Mouse (Mus musculus) hindbrain, embryonic 14.5 days (tissue): ENCODE measurements around the gene Fam163b. TPM values are rescaled to one million over a fixed set of nuclear protein-coding genes. Genes with fewer than 3 reads are reported as not detected.

Experiments used
- ATAC-seq: fragments of 200-750 bp; cut with Nextera tagmentation; 2 replicates; pipeline ENCODE4 v1.8.0; 2017; ENCODE audit warnings: moderate number of reproducible peaks, mild to moderate bottlenecking, moderate TSS enrichment, moderate library complexity; ENCODE audit not compliant: low FRiP score
- DNase-seq: peaks from one replicate; pipeline ENCODE4 v3.0.0-alpha.2; 2015; ENCODE audit warnings: low spot score
- H3K27ac ChIP-seq: fragments of 300-500 bp; sonication (generic); 2 replicates; pipeline ENCODE4 v1.5.1; 2014; ENCODE audit warnings: mild to moderate bottlenecking, moderate library complexity
- H3K27me3 ChIP-seq: fragments of 300-500 bp; sonication (generic); 2 replicates; pipeline ENCODE4 v1.6.1; 2014; ENCODE audit warnings: mild to moderate bottlenecking, low read length, mixed read lengths; ENCODE audit not compliant: control insufficient read depth, insufficient read depth
- H3K36me3 ChIP-seq: fragments of 300-500 bp; sonication (generic); replicated peaks from 2 replicates; pipeline ENCODE4 v1.6.1; 2014; ENCODE audit not compliant: control insufficient read depth, insufficient read depth
- H3K4me1 ChIP-seq: fragments of 300-500 bp; sonication (generic); replicated peaks from 2 replicates; pipeline ENCODE4 v1.6.1; 2014; ENCODE audit warnings: antibody characterized with exemption, low read length, mixed read lengths; ENCODE audit not compliant: control insufficient read depth, insufficient read depth
- H3K4me2 ChIP-seq: fragments of 300-500 bp; sonication (generic); replicated peaks from 2 replicates; pipeline ENCODE4 v1.6.1; 2014; ENCODE audit warnings: mild to moderate bottlenecking, moderate library complexity
- H3K4me3 ChIP-seq: fragments of 300-500 bp; sonication (generic); replicated peaks from 2 replicates; pipeline ENCODE4 v1.5.1; 2014; ENCODE audit warnings: mild to moderate bottlenecking, low read length
- H3K9ac ChIP-seq: fragments of 300-500 bp; sonication (generic); 2 replicates; pipeline ENCODE4 v1.6.1; 2014
- H3K9me3 ChIP-seq: fragments of 300-500 bp; sonication (generic); 2 replicates; pipeline ENCODE4 v1.6.1; 2016; ENCODE audit warnings: low read length; ENCODE audit not compliant: control insufficient read depth
- WGBS: fragments of 180-500 bp; shearing (Covaris S2); extraction: QIAGEN DNeasy Blood & Tissue Kit; methylation state at CpG from one replicate; pipeline ENCODE4 v1.1.7; 2014; 5-methylcytosine and 5-hydroxymethylcytosine counted together
- polyA plus RNA-seq: library from polyadenylated mRNA; unstranded; fragments of >200 nt; fragmentation: Nextera tagmentation; extraction: Ambion mirVana; gene quantifications from 2 replicates; pipeline ENCODE4 v1.2.1, GENCODE M21; 2014

Gene Fam163b
- polyA plus RNA-seq, 1 experiment from 2014 or later = 7.9 TPM

DNA sequence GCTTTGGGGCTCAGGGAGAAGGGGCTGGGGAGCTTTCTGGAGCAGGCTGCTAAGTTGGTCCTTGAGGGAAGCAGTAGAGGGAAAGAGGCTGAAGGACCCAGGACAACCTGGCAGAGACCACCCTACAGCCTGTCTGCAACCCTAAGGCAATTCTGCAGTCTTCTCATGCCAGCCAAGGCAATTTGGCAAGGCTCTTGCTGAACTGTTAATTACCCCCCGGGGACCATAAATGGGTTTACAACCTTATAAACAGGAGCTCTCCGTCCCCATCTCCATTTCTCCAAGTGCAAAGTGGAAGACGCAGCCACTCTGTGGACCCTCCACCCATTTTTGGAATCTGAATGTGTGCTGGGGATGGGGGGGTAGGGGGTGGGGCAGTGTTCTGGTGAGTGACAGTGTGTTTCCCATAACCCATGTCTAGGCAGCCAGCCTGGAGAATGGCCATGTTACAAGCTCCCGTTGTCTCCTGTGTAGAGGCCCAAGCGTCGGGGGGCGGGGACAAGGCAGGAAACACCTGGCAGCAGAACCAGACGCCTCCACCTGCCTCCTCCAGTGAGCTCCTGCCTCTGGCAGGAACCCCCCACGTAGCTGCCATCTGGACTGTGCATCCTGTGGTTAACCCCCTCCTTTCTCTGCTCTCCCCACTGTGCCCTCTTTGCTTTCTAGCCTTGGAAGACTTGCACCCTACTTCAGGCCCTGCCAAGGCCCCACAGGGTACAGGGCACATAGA, 20.5 kb downstream of the Fam163b start:
- Histone ChIP-seq H3K4me1 (peaks cover 21% of the 10 kb centered on the region), H3K9ac (no peak overlapping the region), H3K4me2 (no peak overlapping the region), H3K27me3 (no peaks in the 10 kb centered on the region), H3K27ac (no peak overlapping the region), H3K36me3 (no peaks in the 10 kb centered on the region), H3K9me3 (no peaks in the 10 kb centered on the region), H3K4me3 (no peak overlapping the region)
- no peak for ATAC-seq
- peak; percentile 39 for DNase-seq
- WGBS = 35% methylated on average over 9 of the region's 9 CpGs

DNA sequence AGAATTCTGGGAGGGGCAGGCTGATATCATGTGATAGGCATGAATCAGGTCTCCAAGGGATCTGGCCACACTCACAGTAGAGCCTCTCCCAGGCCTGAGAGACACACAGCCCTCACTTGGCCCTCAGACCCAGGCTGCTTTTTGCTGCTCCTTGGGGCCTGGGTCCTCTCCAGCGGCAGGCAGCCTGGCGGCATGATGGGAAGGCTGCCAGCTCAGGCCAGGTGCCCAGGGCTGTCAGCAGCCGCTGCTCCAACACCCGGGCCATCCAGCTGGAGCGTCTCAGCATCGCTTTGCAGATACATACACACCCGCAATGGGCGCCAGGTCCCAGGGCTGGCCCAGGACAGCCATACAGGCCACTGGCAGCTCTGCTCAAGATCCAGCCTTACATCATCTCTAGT, 22.1 kb downstream of the Fam163b start:
- no peak overlapping the region for H3K4me2 ChIP-seq

DNA sequence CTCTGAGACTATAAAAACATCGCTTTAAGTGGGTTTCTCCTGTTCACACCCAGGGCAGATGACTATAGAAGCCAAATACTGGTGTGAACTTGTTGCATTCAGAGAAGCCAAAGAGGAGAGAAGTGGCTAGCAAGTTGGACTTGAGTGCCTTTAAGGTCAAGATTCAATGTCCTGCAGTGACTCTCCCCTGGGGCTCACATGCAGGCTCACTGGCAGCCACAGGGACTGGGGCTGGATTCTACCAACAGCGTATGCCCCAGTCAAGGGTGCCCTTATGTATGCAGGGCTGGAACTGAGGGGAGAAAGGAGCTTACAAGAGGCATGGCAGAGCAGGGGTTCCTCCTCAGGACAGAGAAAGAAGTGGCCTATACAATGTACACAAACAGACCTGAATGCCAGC, 22.5 kb downstream of the Fam163b start:
- Histone ChIP-seq H3K9me3 (no peaks in the 10 kb centered on the region), H3K27ac (no peak overlapping the region), H3K9ac (no peak overlapping the region), H3K4me1 (peaks cover 21% of the 10 kb centered on the region), H3K36me3 (no peaks in the 10 kb centered on the region), H3K27me3 (no peaks in the 10 kb centered on the region), H3K4me2 (no peak overlapping the region), H3K4me3 (no peak overlapping the region)
- ATAC-seq (no peak), DNase-seq (no peak)
- WGBS = 98% methylated on average over 2 of the region's 2 CpGs

More for the DNA sequence above, 22.1 kb downstream of the Fam163b start:
- Histone ChIP-seq H3K9ac (no peak overlapping the region), H3K36me3 (no peaks in the 10 kb centered on the region), H3K4me1 (peaks cover 21% of the 10 kb centered on the region), H3K27me3 (no peaks in the 10 kb centered on the region), H3K9me3 (no peaks in the 10 kb centered on the region), H3K27ac (no peak overlapping the region), H3K4me3 (no peak overlapping the region)
- no peak for DNase-seq
- WGBS = 66% methylated on average over 8 of the region's 8 CpGs
- ATAC-seq = no peak

DNA sequence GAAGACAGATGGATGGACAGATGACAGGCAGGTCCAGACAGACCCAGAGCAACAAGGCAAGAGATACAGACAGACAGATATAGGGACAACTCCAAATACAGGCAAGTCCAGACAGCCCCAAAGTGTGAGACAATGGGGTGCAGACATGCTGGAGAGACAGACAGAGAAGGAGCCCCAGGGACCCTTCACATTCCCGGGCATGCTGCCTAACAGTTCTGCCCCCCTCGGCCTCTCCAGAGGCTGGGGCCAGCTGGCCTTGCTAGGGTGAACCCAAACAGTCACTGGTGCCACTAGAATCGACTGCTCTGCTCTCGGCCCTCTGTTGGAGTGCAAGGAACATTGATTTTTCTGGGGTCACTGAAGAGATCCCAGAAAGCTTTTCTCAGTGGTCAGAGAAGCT, 23.8 kb downstream of the Fam163b start:
- Histone ChIP-seq H3K9ac (no peak overlapping the region), H3K4me2 (no peak overlapping the region), H3K9me3 (no peaks in the 10 kb centered on the region), H3K4me3 (no peak overlapping the region), H3K4me1 (peaks cover 21% of the 10 kb centered on the region), H3K36me3 (no peaks in the 10 kb centered on the region), H3K27ac (no peak overlapping the region), H3K27me3 (no peaks in the 10 kb centered on the region)
- DNase-seq (no peak), ATAC-seq (no peak)
- WGBS = 55% methylated on average over 4 of the region's 4 CpGs

DNA sequence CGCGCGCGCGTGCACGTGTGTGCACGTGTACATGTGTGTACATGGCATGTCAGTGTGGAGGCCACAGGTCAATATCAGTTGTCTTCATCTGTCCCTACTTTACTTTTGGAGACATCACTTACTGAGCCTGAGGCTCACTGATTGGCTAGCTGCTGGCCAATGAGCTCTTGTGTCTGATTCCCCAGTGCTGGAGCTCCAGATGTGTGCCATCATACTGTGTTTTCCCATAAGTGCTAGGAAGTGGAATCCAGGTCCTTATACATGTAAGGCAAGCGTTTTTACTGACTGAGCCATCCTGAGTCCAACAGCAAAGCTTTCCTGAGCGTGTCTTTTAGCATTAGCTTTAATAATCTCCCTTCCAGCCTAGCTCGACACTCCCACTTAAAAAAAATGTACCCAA, 28.1 kb downstream of the Fam163b start:
- Histone ChIP-seq H3K4me2 (no peak overlapping the region), H3K4me3 (no peak overlapping the region), H3K27ac (no peak overlapping the region), H3K36me3 (no peaks in the 10 kb centered on the region), H3K4me1 (no peaks in the 10 kb centered on the region), H3K9ac (no peak overlapping the region), H3K27me3 (no peaks in the 10 kb centered on the region), H3K9me3 (no peaks in the 10 kb centered on the region)
- 94% methylated on average over 10 of the region's 10 CpGs for WGBS
- DNase-seq (no peak), ATAC-seq (no peak)

DNA sequence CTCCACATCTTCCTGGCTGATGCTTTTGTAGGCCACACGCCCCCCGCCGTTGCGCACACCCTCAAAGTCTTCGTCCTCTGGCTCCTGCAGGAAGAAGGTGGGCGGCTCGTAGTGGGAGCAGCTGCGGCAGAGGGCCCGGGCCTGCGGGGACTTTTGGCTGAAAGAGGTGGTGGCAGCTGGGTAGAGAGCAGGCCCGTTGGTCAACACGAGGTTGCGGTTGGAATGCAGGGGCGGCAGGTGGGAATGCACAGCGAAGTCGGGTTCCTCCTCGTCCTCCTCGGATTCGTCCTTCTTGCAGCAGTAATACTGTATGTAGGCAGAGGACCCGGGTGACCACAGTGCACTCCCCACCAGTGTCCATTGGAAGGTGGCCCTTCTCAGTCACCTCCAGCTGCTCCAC, 29.7 kb downstream of the Fam163b start:
- H3K36me3 ChIP-seq = no peaks in the 10 kb centered on the region
- 77% methylated on average over 20 of the region's 20 CpGs for WGBS
- H3K27me3 ChIP-seq = no peaks in the 10 kb centered on the region
- ATAC-seq = no peak
- H3K4me3 ChIP-seq = no peak overlapping the region
- H3K9me3 ChIP-seq = no peaks in the 10 kb centered on the region
- DNase-seq = no peak
- no peak overlapping the region for H3K4me2 ChIP-seq
- H3K4me1 ChIP-seq = no peaks in the 10 kb centered on the region
- no peak overlapping the region for H3K27ac ChIP-seq
- no peak overlapping the region for H3K9ac ChIP-seq

DNA sequence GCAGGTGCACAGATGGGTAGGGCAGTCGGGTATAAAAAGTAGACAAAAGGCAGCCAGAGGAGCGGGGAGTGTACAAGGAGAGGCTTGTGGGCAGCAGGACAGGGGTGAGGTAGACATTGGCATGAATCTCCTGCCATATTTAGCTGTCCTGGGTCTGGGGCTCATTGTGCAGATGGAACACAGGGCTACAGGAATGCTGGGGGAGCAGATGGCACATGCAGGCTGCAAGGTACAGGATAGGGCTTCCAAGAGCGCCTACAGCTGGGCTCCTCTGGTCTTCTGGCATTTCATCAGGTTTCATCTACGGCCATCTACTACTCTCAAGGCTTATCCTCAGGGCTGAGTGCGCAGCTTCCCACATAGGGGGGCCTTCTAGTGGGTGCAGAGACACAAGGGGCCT, 33.2 kb downstream of the Fam163b start:
- Histone ChIP-seq H3K36me3 (no peaks in the 10 kb centered on the region), H3K4me1 (no peaks in the 10 kb centered on the region), H3K27ac (no peak overlapping the region), H3K9me3 (no peaks in the 10 kb centered on the region), H3K9ac (no peak overlapping the region), H3K27me3 (no peaks in the 10 kb centered on the region), H3K4me2 (no peak overlapping the region), H3K4me3 (no peak overlapping the region)
- 71% methylated on average over 5 of the region's 5 CpGs for WGBS
- ATAC-seq (no peak), DNase-seq (no peak)

DNA sequence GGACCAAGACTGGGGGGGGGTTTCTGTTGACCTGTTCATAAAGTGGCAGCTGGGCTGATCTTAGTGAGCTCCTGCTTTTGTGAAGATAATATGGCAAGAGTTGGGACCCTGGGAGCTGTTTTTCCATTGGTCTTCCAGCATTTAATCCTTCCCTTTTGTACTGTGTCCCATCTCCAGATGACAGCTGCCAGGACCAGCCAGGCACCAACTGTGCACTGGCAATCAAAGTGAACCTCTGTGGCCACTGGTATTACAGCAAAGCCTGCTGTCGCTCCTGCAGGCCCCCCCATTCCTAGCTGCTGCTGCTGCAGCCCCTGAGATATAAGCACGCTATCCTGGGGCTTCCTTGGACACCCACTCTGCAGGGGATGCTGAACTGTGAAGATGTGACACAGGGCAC, 34.1 kb downstream of the Fam163b start:
- H3K27ac ChIP-seq = no peak overlapping the region
- H3K36me3 ChIP-seq = no peaks in the 10 kb centered on the region
- no peak overlapping the region for H3K4me2 ChIP-seq
- 65% methylated on average over 2 of the region's 2 CpGs for WGBS
- no peak overlapping the region for H3K4me3 ChIP-seq
- no peak for DNase-seq
- H3K9me3 ChIP-seq = no peaks in the 10 kb centered on the region
- no peak overlapping the region for H3K9ac ChIP-seq
- H3K27me3 ChIP-seq = no peaks in the 10 kb centered on the region
- no peak for ATAC-seq
- H3K4me1 ChIP-seq = peaks cover 7% of the 10 kb centered on the region

DNA sequence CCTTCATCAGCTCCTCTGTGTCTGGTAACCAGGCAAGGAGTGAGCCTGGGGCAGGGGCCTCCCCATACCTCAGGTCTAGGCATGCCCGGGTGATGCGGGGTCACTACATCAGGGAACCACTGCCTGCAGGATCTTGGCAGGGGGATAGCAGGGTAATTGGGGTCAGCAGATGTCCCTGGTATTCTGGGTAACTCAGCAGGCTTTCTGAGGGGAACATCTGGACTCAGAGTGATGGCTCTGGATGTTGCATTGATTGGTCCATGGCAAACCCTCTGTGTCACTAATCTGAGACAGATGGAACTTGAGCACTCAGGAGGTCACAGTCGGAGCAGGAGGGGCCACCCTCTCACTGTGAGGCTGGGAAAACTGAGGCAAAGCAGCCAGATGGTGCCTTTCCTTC, 35.5 kb downstream of the Fam163b start:
- Histone ChIP-seq H3K4me1 (peaks cover 7% of the 10 kb centered on the region), H3K9me3 (no peaks in the 10 kb centered on the region), H3K36me3 (no peaks in the 10 kb centered on the region), H3K4me2 (no peak overlapping the region), H3K27me3 (no peaks in the 10 kb centered on the region), H3K27ac (no peak overlapping the region), H3K4me3 (no peak overlapping the region), H3K9ac (no peak overlapping the region)
- no peak for DNase-seq
- 51% methylated on average over 3 of the region's 3 CpGs for WGBS
- ATAC-seq = no peak

DNA sequence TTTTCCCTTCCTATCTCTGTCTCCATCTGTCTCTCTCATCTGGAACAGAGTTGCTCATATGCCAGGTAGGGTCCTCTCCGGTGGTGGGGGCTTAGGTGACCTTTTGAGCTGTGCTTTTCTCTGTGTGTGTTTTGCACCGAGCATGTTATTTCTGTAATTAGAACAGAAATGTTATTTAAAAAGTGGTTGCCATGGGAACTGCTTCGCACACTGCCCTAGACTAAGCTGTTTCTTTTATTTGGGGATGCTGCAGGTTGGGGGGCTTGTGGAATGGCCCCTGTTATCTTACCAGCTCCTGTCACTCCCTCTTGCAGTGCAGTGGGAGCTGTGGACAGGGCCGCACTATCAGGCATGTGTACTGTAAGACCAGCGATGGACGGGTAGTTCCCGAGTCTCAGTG, 38.7 kb downstream of the Fam163b start:
- H3K9me3 ChIP-seq = no peaks in the 10 kb centered on the region
- ATAC-seq (no peak), DNase-seq (no peak)
- H3K27me3 ChIP-seq = no peaks in the 10 kb centered on the region
- no peak overlapping the region for H3K9ac ChIP-seq
- H3K36me3 ChIP-seq = no peaks in the 10 kb centered on the region
- 50% methylated on average over 7 of the region's 7 CpGs for WGBS
- H3K27ac ChIP-seq = no peak overlapping the region
- peaks cover 8% of the 10 kb centered on the region for H3K4me1 ChIP-seq
- H3K4me3 ChIP-seq = no peak overlapping the region
- no peak overlapping the region for H3K4me2 ChIP-seq
